Mouse (Mus musculus): ENCODE results near the gene Kctd11. TPM values are rescaled to one million over a fixed set of nuclear protein-coding genes. Genes with fewer than 3 reads are reported as not detected.
"Not testable (repeated sequence)": the region's sequence is repeated elsewhere in the genome, so short reads cannot be mapped to it uniquely, and the experiment has no call there.

Kctd11 gene
- polyA plus RNA-seq (2015; fragmentation: Nextera tagmentation; extraction: Ambion mirVana): 8.1 and 8.6 TPM in 2 replicates

GRCm38 (mm10) chr11:69880853-69881603 lies at the start of gene Kctd11:
TSS of gene Kctd11 (minus strand) at chr11:69881406.
- Histone ChIP-seq H3K4me3 (peak within 1 kb of the TSS; percentile 51), H3K4me1 (peaks cover 64% of the 10 kb centered on the region), H3K4me2 (peak within 1 kb of the TSS; percentile 78), H3K36me3 (no peaks in the 10 kb centered on the region), H3K27ac (peak within 1 kb of the TSS; percentile 94), H3K9ac (peak within 1 kb of the TSS; percentile 51), H3K27me3 (no peaks in the 10 kb centered on the region), H3K9me3 (no peaks in the 10 kb centered on the region)
- peak; percentile 92 for ATAC-seq (ENCODE audit: borderline replicate concordance, extremely low read depth, low FRiP score, low TSS enrichment)
- WGBS: 0% methylated on average over 46 of the region's 46 CpGs

DNA sequence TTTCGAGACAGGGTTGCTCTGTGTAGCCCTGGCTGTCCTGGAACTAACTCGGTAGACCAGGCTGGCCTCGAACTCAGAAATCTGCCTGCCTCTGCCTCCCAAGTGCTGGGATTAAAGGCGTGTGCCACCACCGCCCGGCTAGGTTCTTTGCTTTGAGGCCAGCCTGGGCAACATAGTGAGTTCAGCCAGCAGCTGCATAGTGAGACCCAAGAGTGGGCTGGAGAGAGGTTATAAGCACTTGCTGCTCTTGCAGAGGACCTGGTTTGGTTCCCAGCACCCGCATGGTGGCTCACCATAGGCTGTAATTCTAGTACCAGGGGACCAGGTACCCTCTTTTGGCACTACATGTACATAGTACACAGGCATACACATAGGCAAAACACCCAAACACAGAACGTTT lies 49.0 kb upstream of the Kctd11 start:
- H3K4me2 ChIP-seq; H3K27ac ChIP-seq; H3K4me3 ChIP-seq; H3K9ac ChIP-seq; ATAC-seq (ENCODE audit: borderline replicate concordance, extremely low read depth, low FRiP score, low TSS enrichment); H3K27me3 ChIP-seq; H3K36me3 ChIP-seq; H3K9me3 ChIP-seq: not testable (repeated sequence)
- H3K4me1 ChIP-seq: peaks cover 10% of the 10 kb centered on the region
- 81% methylated on average over 8 of the region's 8 CpGs for WGBS

GRCm38 (mm10) chr11:69929712-69930111 lies 48.5 kb upstream of the Kctd11 start:
- no peak for ATAC-seq (ENCODE audit: borderline replicate concordance, extremely low read depth, low FRiP score, low TSS enrichment)
- Histone ChIP-seq H3K4me2 (no peak overlapping the region), H3K27ac (no peak overlapping the region), H3K9ac (no peak overlapping the region), H3K36me3 (no peaks in the 10 kb centered on the region), H3K9me3 (no peaks in the 10 kb centered on the region), H3K27me3 (peaks cover 1% of the 10 kb centered on the region; the same call in 1 of the 2 replicates), H3K4me3 (no peak overlapping the region), H3K4me1 (peaks cover 5% of the 10 kb centered on the region)
- WGBS: 17% methylated on average over 4 of the region's 4 CpGs

DNA sequence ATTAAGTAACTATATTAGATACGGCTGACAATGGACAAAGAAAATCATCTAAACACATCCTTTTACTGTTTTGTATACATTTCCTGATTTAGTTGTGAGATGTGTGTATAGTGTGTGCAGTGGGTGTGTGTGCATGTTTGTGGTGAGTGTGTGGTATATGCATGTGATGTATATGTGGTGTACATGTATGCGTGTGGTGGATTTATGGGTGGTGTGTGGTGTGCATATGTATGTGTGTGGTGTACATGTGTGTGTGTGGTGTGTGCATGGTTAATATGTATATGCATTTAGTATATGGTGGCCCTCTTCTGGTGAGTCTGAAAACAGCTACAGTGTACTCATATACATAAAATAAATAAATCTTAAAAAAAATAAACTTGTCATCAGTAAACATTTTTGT lies 46.3 kb upstream of the Kctd11 start:
- Histone ChIP-seq H3K4me3 (no peak overlapping the region), H3K36me3 (no peaks in the 10 kb centered on the region), H3K9ac (no peak overlapping the region), H3K27me3 (no peaks in the 10 kb centered on the region), H3K4me2 (no peak overlapping the region), H3K27ac (no peak overlapping the region), H3K4me1 (peaks cover 5% of the 10 kb centered on the region; the same call in 1 of the 2 replicates), H3K9me3 (no peaks in the 10 kb centered on the region)
- no peak for ATAC-seq (ENCODE audit: borderline replicate concordance, extremely low read depth, low FRiP score, low TSS enrichment)
- WGBS: 92% methylated on average over 2 of the region's 2 CpGs

GRCm38 (mm10) chr11:69922796-69923195 lies 41.6 kb upstream of the Kctd11 start:
- Histone ChIP-seq H3K9me3 (no peaks in the 10 kb centered on the region), H3K4me3 (no peak overlapping the region), H3K27ac (peak overlapping the region; percentile 98; the same call in 1 of the 2 replicates), H3K9ac (0 out of 2 replicates have a peak overlapping the region, but pooled peaks have one; percentile 57), H3K4me2 (peak overlapping the region; percentile 53; the same call in 1 of the 2 replicates), H3K36me3 (peaks cover 14% of the 10 kb centered on the region), H3K4me1 (peaks cover 21% of the 10 kb centered on the region), H3K27me3 (no peaks in the 10 kb centered on the region)
- 61% methylated on average over 3 of the region's 3 CpGs for WGBS
- no peak for ATAC-seq (ENCODE audit: borderline replicate concordance, extremely low read depth, low FRiP score, low TSS enrichment)

DNA sequence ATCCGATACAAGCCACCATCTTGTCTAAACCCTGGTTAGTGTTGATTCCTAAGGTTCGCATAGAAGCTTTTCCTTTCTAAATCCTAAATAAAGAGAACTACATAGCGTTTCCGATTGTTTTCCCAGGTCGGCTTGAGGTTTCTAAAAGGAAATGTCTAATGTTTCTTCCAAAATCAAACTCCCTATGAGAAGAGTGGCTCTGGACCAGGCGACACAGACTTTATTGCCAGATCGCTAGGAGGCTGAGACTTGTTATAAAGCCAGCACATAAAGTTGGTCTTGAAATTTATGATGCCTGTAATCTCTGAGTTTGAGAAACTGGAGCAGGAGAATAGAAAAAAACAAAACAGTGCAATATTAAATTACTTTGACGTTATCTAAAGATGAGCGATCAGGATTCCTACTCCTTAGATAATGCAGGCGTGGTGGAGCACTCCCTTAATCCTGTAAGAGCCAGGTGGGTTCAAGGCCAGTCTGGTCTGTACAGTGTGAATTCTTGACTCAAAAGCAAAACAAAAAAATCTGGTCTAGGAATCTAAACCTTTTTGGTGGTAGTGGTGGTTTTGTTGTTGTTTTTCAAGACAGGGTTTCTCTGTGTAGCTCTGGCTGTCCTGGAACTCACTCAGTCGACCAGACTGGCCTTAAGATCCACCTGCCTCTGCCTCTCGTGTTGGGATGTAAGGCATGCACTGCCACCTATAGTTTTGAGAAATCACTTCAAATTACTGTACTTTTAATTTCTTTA lies 41.0 kb upstream of the Kctd11 start:
- H3K4me1 ChIP-seq: peaks cover 21% of the 10 kb centered on the region
- H3K4me2 ChIP-seq: peak overlapping the region; percentile 53
- ATAC-seq (ENCODE audit: borderline replicate concordance, extremely low read depth, low FRiP score, low TSS enrichment): no peak
- 2% methylated on average over 12 of the region's 12 CpGs for WGBS
- H3K27ac ChIP-seq: peak overlapping the region; percentile 98
- H3K27me3 ChIP-seq: no peaks in the 10 kb centered on the region
- H3K4me3 ChIP-seq: peak overlapping the region; percentile 93
- peak overlapping the region; percentile 57 for H3K9ac ChIP-seq
- H3K9me3 ChIP-seq: no peaks in the 10 kb centered on the region
- H3K36me3 ChIP-seq: peaks cover 20% of the 10 kb centered on the region

GRCm38 (mm10) chr11:69921114-69922011 lies 40.2 kb upstream of the Kctd11 start, which contains the start of gene Eif5a:
TSS of gene Eif5a (minus strand) at chr11:69921958.
- peak within 1 kb of the TSS; percentile 93 for H3K4me3 ChIP-seq
- peaks cover 22% of the 10 kb centered on the region for H3K4me1 ChIP-seq
- no peaks in the 10 kb centered on the region for H3K9me3 ChIP-seq
- peak; percentile 96 for ATAC-seq (ENCODE audit: borderline replicate concordance, extremely low read depth, low FRiP score, low TSS enrichment)
- H3K36me3 ChIP-seq: peaks cover 28% of the 10 kb centered on the region
- H3K9ac ChIP-seq: peak within 1 kb of the TSS; percentile 96
- H3K27ac ChIP-seq: peak within 1 kb of the TSS; percentile 98
- WGBS: under 1% methylated on average over 78 of the region's 78 CpGs
- no peaks in the 10 kb centered on the region for H3K27me3 ChIP-seq
- H3K4me2 ChIP-seq: peak within 1 kb of the TSS; percentile 79

- Histone ChIP-seq H3K27me3 (no peaks in the 10 kb centered on the region), H3K9me3 (no peaks in the 10 kb centered on the region), H3K4me3 (peak overlapping the region; percentile 93), H3K27ac (peak overlapping the region; percentile 96), H3K4me2 (peak overlapping the region; percentile 79), H3K9ac (peak overlapping the region; percentile 96), H3K4me1 (peaks cover 31% of the 10 kb centered on the region), H3K36me3 (peaks cover 37% of the 10 kb centered on the region)
- ATAC-seq (ENCODE audit: borderline replicate concordance, extremely low read depth, low FRiP score, low TSS enrichment): peak; percentile 7
- WGBS: under 1% methylated on average over 47 of the region's 65 CpGs
Observed at GRCm38 (mm10) chr11:69920266-69921031, 39.2 kb upstream of the Kctd11 start.

DNA sequence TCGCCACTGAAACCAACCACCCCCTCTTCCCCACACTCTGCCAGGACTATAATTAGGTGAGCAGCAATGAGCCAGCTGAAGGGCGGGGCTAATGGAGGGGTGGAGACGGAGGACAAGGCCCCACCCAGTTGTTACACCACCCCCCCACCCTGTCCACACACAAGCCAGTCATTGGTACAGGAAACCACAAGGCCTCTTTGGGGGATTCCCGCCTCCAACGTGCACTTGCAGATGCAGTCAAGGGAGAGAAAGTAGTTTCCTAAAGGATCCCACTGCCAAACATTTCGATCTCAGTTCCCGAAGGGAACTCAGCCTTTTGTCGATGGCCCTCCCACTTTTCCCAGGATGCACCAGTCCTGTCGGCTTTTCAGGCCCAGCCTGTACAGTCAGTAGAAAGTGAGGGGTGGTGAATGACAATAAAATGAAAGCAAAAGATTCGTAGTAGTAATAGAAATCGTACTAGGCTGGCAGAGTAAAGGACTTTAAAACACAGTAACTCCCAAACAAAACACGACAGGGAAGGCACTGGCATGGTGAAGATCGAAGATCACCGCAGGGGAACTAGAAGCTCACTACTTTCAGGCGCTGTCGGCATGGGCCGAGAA lies 38.6 kb upstream of the Kctd11 start:
- Histone ChIP-seq H3K36me3 (peaks cover 44% of the 10 kb centered on the region), H3K4me1 (peaks cover 38% of the 10 kb centered on the region), H3K9ac (peak overlapping the region; percentile 96), H3K27ac (peak overlapping the region; percentile 96), H3K4me3 (peak overlapping the region; percentile 93), H3K4me2 (peak overlapping the region; percentile 79), H3K9me3 (no peaks in the 10 kb centered on the region), H3K27me3 (no peaks in the 10 kb centered on the region)
- ATAC-seq (ENCODE audit: borderline replicate concordance, extremely low read depth, low FRiP score, low TSS enrichment): no peak; the same call in 1 of the 2 replicates
- 0% methylated on average over 17 of the region's 17 CpGs for WGBS

- Histone ChIP-seq H3K36me3 (peaks cover 45% of the 10 kb centered on the region), H3K9me3 (no peaks in the 10 kb centered on the region), H3K27me3 (no peaks in the 10 kb centered on the region), H3K4me1 (peaks cover 42% of the 10 kb centered on the region), H3K9ac (peak overlapping the region; percentile 96; the same call in 1 of the 2 replicates), H3K27ac (peak overlapping the region; percentile 96), H3K4me2 (peak overlapping the region; percentile 79), H3K4me3 (peak overlapping the region; percentile 93)
- WGBS: 74% methylated on average over 9 of the region's 9 CpGs
- ATAC-seq (ENCODE audit: borderline replicate concordance, extremely low read depth, low FRiP score, low TSS enrichment): no peak
Observed at GRCm38 (mm10) chr11:69919053-69919452, 37.8 kb upstream of the Kctd11 start.
